Mouse (Mus musculus) liver, embryonic 15.5 days (tissue): Measurements from ENCODE around the gene Atp5g1. TPM values are rescaled to one million over a fixed set of nuclear protein-coding genes. Genes with fewer than 3 reads are reported as not detected.

Experiments
- ATAC-seq: fragments of 200-750 bp; cut with Nextera tagmentation; 2 replicates; pipeline ENCODE4 v1.8.0; 2017; ENCODE audit warnings: moderate number of reproducible peaks, mild to moderate bottlenecking, moderate library complexity; ENCODE audit not compliant: insufficient read depth
- H3K27ac ChIP-seq: fragments of 300-500 bp; sonication (generic); replicated peaks from 2 replicates; pipeline ENCODE4 v1.5.1; 2015; ENCODE audit warnings: mild to moderate bottlenecking, inconsistent platforms
- H3K27me3 ChIP-seq: fragments of 300-500 bp; sonication (generic); 2 replicates; pipeline ENCODE4 v1.6.1; 2015; ENCODE audit warnings: mild to moderate bottlenecking, inconsistent platforms
- H3K36me3 ChIP-seq: fragments of 300-500 bp; sonication (generic); replicated peaks from 2 replicates; pipeline ENCODE4 v1.6.1; 2015; ENCODE audit warnings: moderate library complexity, mild to moderate bottlenecking, inconsistent platforms
- H3K4me1 ChIP-seq: fragments of 300-500 bp; sonication (generic); replicated peaks from 2 replicates; pipeline ENCODE4 v1.6.1; 2015; ENCODE audit warnings: inconsistent platforms
- H3K4me2 ChIP-seq: fragments of 300-500 bp; sonication (generic); 2 replicates; pipeline ENCODE4 v1.6.1; 2015; ENCODE audit warnings: moderate library complexity, mild to moderate bottlenecking, inconsistent platforms
- H3K4me3 ChIP-seq: fragments of 300-500 bp; sonication (generic); replicated peaks from 2 replicates; pipeline ENCODE4 v1.5.1; 2015; ENCODE audit warnings: mild to moderate bottlenecking, inconsistent platforms
- H3K9ac ChIP-seq: fragments of 300-500 bp; sonication (generic); 2 replicates; pipeline ENCODE4 v1.6.1; 2015; ENCODE audit warnings: moderate library complexity, mild to moderate bottlenecking, inconsistent platforms
- H3K9me3 ChIP-seq: fragments of 300-500 bp; sonication (generic); replicated peaks from 2 replicates; pipeline ENCODE4 v1.6.1; 2016; ENCODE audit warnings: inconsistent platforms
- WGBS: fragments of 180-500 bp; shearing (Covaris S2); methylation state at CpG from one replicate; pipeline ENCODE4 v1.1.7; 2015; ENCODE audit warnings: mixed read lengths; ENCODE audit not compliant: insufficient replicate concordance; 5-methylcytosine and 5-hydroxymethylcytosine counted together
- polyA plus RNA-seq: library from polyadenylated mRNA; unstranded; fragments of >200 nt; fragmentation: Nextera tagmentation; extraction: Ambion mirVana; gene quantifications from 2 replicates; pipeline ENCODE4 v1.2.1, GENCODE M21; 2015

Atp5g1 gene
- polyA plus RNA-seq, 1 experiment from 2014 or later, result 466 TPM

GRCm38 (mm10) chr11:96020622-96021021, 54.8 kb downstream of the Atp5g1 start:
- Histone ChIP-seq H3K9me3 (no peaks in the 10 kb centered on the region), H3K9ac (no peak overlapping the region), H3K27me3 (peaks cover 8% of the 10 kb centered on the region; the same call in 1 of the 2 replicates), H3K4me1 (peaks cover 3% of the 10 kb centered on the region; the same call in 1 of the 2 replicates), H3K4me3 (no peak overlapping the region), H3K36me3 (no peaks in the 10 kb centered on the region), H3K4me2 (no peak overlapping the region), H3K27ac (no peak overlapping the region)
- 51% methylated on average over 4 of the region's 4 CpGs for WGBS
- ATAC-seq, result no peak

Other genes starting within 250 kb of the Atp5g1 start
- gene Gngt2, start 238.5 kb downstream of the Atp5g1 start, polyA plus RNA-seq, result 20.1 and 22.1 TPM in 2 replicates
- gene Abi3, start 233.2 kb downstream of the Atp5g1 start, polyA plus RNA-seq, result 6.9 and 7.0 TPM in 2 replicates
- gene B4galnt2, start 160.8 kb downstream of the Atp5g1 start, polyA plus RNA-seq, result 0.17 and 0.20 TPM in 2 replicates
- 11.9 and 12.9 TPM in 2 replicates for gene Igf2bp1, start 69.7 kb downstream of the Atp5g1 start, polyA plus RNA-seq
- not detected in 2 replicates for gene Gip, start 51.1 kb downstream of the Atp5g1 start, polyA plus RNA-seq
- 61.1 and 64.2 TPM in 2 replicates for gene Snf8, start 40.8 kb downstream of the Atp5g1 start, polyA plus RNA-seq
- 14.4 and 16.5 TPM in 2 replicates for gene Ube2z, start 10.3 kb downstream of the Atp5g1 start, polyA plus RNA-seq
- gene Calcoco2, start 36.3 kb upstream of the Atp5g1 start, polyA plus RNA-seq, result not detected in 2 replicates
- not detected in 2 replicates for gene Ttll6, start 58.1 kb upstream of the Atp5g1 start, polyA plus RNA-seq
- not detected in 2 replicates for gene Hoxb13, start 118.6 kb upstream of the Atp5g1 start, polyA plus RNA-seq
- not detected in 2 replicates for gene Hoxb9, start 195.8 kb upstream of the Atp5g1 start, polyA plus RNA-seq
- gene Hoxb8, start 206.2 kb upstream of the Atp5g1 start, polyA plus RNA-seq, result not detected in 2 replicates
- 0.15 and 0.24 TPM in 2 replicates for gene Hoxb7, start 211.0 kb upstream of the Atp5g1 start, polyA plus RNA-seq
- gene Hoxb6, start 216.8 kb upstream of the Atp5g1 start, polyA plus RNA-seq, result 0.06 TPM in 1 of 2 replicates, not detected in the other
- gene Hoxb5, start 227.7 kb upstream of the Atp5g1 start, polyA plus RNA-seq, result 0.30 and 0.37 TPM in 2 replicates
- gene Hoxb4, start 242.6 kb upstream of the Atp5g1 start, polyA plus RNA-seq, result 0.10 TPM in 2 replicates
- gene Hoxb3, start 247.7 kb upstream of the Atp5g1 start, polyA plus RNA-seq, result 0.05 and 0.26 TPM in 2 replicates